Mouse (Mus musculus) left cerebral cortex, postnatal 10 days (tissue): Measurements from ENCODE around the gene Orai3. TPM values are rescaled to one million over a fixed set of nuclear protein-coding genes. Genes with fewer than 3 reads are reported as not detected.
A peak's percentile ranks its signal among the peaks of the same experiment; 100 is the strongest.

Source experiments
- DNase-seq, 2 experiments: peaks; one replicate each; pipeline ENCODE4 v3.0.0; 2021 to 2022; ENCODE audit warnings: low spot score in 2 of 2, mixed read lengths in 1 of 2; ENCODE audit errors: extremely low spot score in 1 of 2
- intact Hi-C: fragments of 180-260 bp; cut with DNase I; formaldehyde crosslinking; loops from one replicate; pipeline ENCODE4 v1.15.1; 2025
- total RNA-seq, 2 experiments: library from RNA; stranded (reverse); gene quantifications; 2 replicates each; pipeline ENCODE4 v1.2.3; 2021

Gene Orai3
- total RNA-seq, 2 experiments from 2014 or later: 17.4 to 19.6 TPM

- intact Hi-C loops: no loop called here
- DNase-seq: peak in 1 of 2 experiments; percentile 81
Measured at GRCm38 (mm10) chr7:127777474-127778266, 8.1 kb downstream of the Orai3 start.

- DNase-seq: no peak
- intact Hi-C loops: no loop called here
Measured at GRCm38 (mm10) chr7:127778350-127778749, 8.7 kb downstream of the Orai3 start.

GRCm38 (mm10) chr7:127785308-127785707 is 15.7 kb downstream of the Orai3 start, which contains the start of gene Gm49388:
Gm49388 (plus strand) TSS chr7:127785608.
- no peak for DNase-seq
- intact Hi-C loops: loop anchor here (10.0 kb wide), 2 partner anchors 189 to 261 kb away; no protein-coding TSS in a partner anchor

- no peak for DNase-seq
- intact Hi-C loops: no loop called here
Measured at GRCm38 (mm10) chr7:127797076-127797845, 27.6 kb downstream of the Orai3 start.

- intact Hi-C loops: no loop called here
- no peak for DNase-seq
Measured at GRCm38 (mm10) chr7:127798591-127798990, 29.0 kb downstream of the Orai3 start.

- intact Hi-C loops: no loop called here
- no peak for DNase-seq
Measured at GRCm38 (mm10) chr7:127799211-127799610, 29.6 kb downstream of the Orai3 start.

GRCm38 (mm10) chr7:127799738-127800137 is 30.1 kb downstream of the Orai3 start:
- intact Hi-C loops: no loop called here
- peak in 1 of 2 experiments; percentile 35 for DNase-seq

- intact Hi-C loops: no loop called here
- DNase-seq: peak; percentile 83 to 95
Measured at GRCm38 (mm10) chr7:127800435-127801009, 30.9 kb downstream of the Orai3 start, which contains the start of gene Hsd3b7. Hsd3b7 (plus strand) TSS chr7:127800604.

- DNase-seq: peak in 1 of 2 experiments; percentile 36
- intact Hi-C loops: no loop called here
Measured at GRCm38 (mm10) chr7:127801010-127801621, 31.5 kb downstream of the Orai3 start.

- peak in 1 of 2 experiments; percentile 37 for DNase-seq
- intact Hi-C loops: no loop called here
Measured at GRCm38 (mm10) chr7:127802313-127802712, 32.7 kb downstream of the Orai3 start.

- intact Hi-C loops: no loop called here
- DNase-seq: no peak
Measured at GRCm38 (mm10) chr7:127808821-127809220, 39.2 kb downstream of the Orai3 start.

- intact Hi-C loops: no loop called here
- no peak for DNase-seq
Measured at GRCm38 (mm10) chr7:127809846-127810245, 40.2 kb downstream of the Orai3 start.

GRCm38 (mm10) chr7:127810650-127811049 is 41.0 kb downstream of the Orai3 start:
- DNase-seq: no peak
- intact Hi-C loops: no loop called here

- DNase-seq: no peak
- intact Hi-C loops: no loop called here
Measured at GRCm38 (mm10) chr7:127811240-127811639, 41.6 kb downstream of the Orai3 start.

- intact Hi-C loops: no loop called here
- no peak for DNase-seq
Measured at GRCm38 (mm10) chr7:127812292-127812691, 42.7 kb downstream of the Orai3 start.

- no peak for DNase-seq
- intact Hi-C loops: no loop called here
Measured at GRCm38 (mm10) chr7:127813821-127814220, 44.2 kb downstream of the Orai3 start.

GRCm38 (mm10) chr7:127814241-127814921 is 44.8 kb downstream of the Orai3 start:
- peak; percentile 71 to 78 for DNase-seq
- intact Hi-C loops: no loop called here

GRCm38 (mm10) chr7:127815116-127815665 is 45.6 kb downstream of the Orai3 start:
- DNase-seq: no peak
- intact Hi-C loops: no loop called here
